Mouse (Mus musculus) ovary, postnatal 14 days (tissue): Measurements from ENCODE around the gene Agap3.

Experiments used
- DNase-seq: peaks from one replicate; pipeline ENCODE4 v3.0.0; 2022; ENCODE audit warnings: low spot score

Gene Agap3

GRCm38 (mm10) chr5:24523806-24524205 lies 71.8 kb downstream of the Agap3 start:
- no peak for DNase-seq

GRCm38 (mm10) chr5:24524522-24524921 lies 72.5 kb downstream of the Agap3 start:
- no peak for DNase-seq

GRCm38 (mm10) chr5:24525360-24526189 lies 73.6 kb downstream of the Agap3 start:
- no peak for DNase-seq

GRCm38 (mm10) chr5:24526190-24526888 lies 74.4 kb downstream of the Agap3 start:
- DNase-seq, result no peak

GRCm38 (mm10) chr5:24526889-24527230 lies 74.9 kb downstream of the Agap3 start, which contains the start of gene Gbx1:
Gene Gbx1 (minus strand): TSS chr5:24527202.
- DNase-seq, result no peak

GRCm38 (mm10) chr5:24527780-24528179 lies 75.8 kb downstream of the Agap3 start:
- no peak for DNase-seq

GRCm38 (mm10) chr5:24530042-24530689 lies 78.2 kb downstream of the Agap3 start:
- DNase-seq, result peak; percentile 96

GRCm38 (mm10) chr5:24533391-24533790 lies 81.4 kb downstream of the Agap3 start:
- no peak for DNase-seq

- DNase-seq, result no peak
These were observed 82.3 kb downstream of the Agap3 start for GRCm38 (mm10) chr5:24534292-24534691.

GRCm38 (mm10) chr5:24535731-24536130 lies 83.8 kb downstream of the Agap3 start:
- no peak for DNase-seq

- DNase-seq, result no peak
These were observed 84.5 kb downstream of the Agap3 start for GRCm38 (mm10) chr5:24536511-24536910.

GRCm38 (mm10) chr5:24537618-24538017 lies 85.6 kb downstream of the Agap3 start:
- DNase-seq, result no peak

- no peak for DNase-seq
These were observed 87.8 kb downstream of the Agap3 start for GRCm38 (mm10) chr5:24539571-24540296.

- peak; percentile 51 for DNase-seq
These were observed 88.6 kb downstream of the Agap3 start, which contains the start of gene Asb10 for GRCm38 (mm10) chr5:24540387-24541143. Gene Asb10 (minus strand): TSS chr5:24540978.

- DNase-seq, result no peak
These were observed 89.2 kb downstream of the Agap3 start for GRCm38 (mm10) chr5:24541144-24541569.

- DNase-seq, result no peak
These were observed 90.7 kb downstream of the Agap3 start for GRCm38 (mm10) chr5:24542643-24543042.

GRCm38 (mm10) chr5:24550598-24551316 lies 98.8 kb downstream of the Agap3 start:
- peak; percentile 59 for DNase-seq

- no peak for DNase-seq
These were observed 99.3 kb downstream of the Agap3 start for GRCm38 (mm10) chr5:24551317-24551688.
